Mouse (Mus musculus): Measurements from ENCODE around the gene Tmem53. TPM values are rescaled to one million over a fixed set of nuclear protein-coding genes. Genes with fewer than 3 reads are reported as not detected.

Tmem53 gene
- polyA plus RNA-seq, 1 experiment from 2014 or later: 10.6 TPM

DNA sequence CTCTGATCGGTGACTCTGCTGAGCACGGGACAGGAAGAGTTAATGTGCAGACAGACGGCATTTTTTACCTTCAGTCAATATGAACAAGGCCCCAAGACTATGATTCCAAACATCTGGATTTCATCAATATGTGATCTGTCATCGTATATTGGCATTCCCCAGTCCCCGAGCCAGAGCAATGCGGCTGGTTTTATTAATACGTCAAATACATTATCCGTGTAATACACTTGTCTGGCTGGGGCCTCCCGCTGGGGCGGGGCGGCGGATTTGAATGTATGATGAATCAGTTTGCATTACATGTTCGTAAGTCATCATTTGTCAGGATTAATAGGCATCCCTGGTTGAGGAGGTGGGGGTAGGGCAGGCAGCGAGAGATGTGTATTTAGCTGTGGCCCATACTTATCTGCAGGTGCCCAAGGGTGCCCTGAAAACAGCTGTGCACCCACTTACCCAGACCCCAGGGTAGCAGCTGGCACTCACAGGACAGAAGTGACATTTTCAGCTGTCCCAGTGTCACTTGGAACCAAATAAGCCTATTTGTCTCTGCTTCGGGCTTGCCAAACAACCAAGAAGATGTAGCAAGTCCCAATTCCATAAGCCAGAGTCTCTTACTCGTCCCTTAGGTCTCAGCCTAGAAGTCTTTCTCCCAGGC, 63.2 kb downstream of the Tmem53 start:
- DNase-seq (ENCODE audit: low spot score) (peak; percentile 43), ATAC-seq (replicated peaks; ENCODE audit: insufficient number of reproducible peaks, low FRiP score, low TSS enrichment, low read depth) (no peak)
- Histone ChIP-seq H3K27me3 (ENCODE audit: control insufficient read depth, insufficient read depth, low read length) (no peaks in the 10 kb centered on the region; the same call in 1 of the 2 replicates), H3K36me3 (replicated peaks; ENCODE audit: control insufficient read depth, insufficient read depth, low read depth, low read length) (no peaks in the 10 kb centered on the region), H3K9me3 (replicated peaks; ENCODE audit: control insufficient read depth, low read length) (no peaks in the 10 kb centered on the region), H3K27ac (replicated peaks; ENCODE audit: low read depth, low read length) (no peak overlapping the region), H3K4me2 (ENCODE audit: low read depth, low read length) (no peak overlapping the region), H3K4me3 (ENCODE audit: low read depth, low read length) (no peak overlapping the region), H3K9ac (replicated peaks; ENCODE audit: low read length) (no peak overlapping the region), H3K4me1 (ENCODE audit: control insufficient read depth, insufficient read depth, low read length) (peaks cover 3% of the 10 kb centered on the region)
- 51% methylated on average over 16 of the region's 16 CpGs for WGBS

- ATAC-seq (replicated peaks; ENCODE audit: insufficient number of reproducible peaks, low FRiP score, low TSS enrichment, low read depth): no peak
- Histone ChIP-seq H3K27ac (replicated peaks; ENCODE audit: low read depth, low read length) (no peak overlapping the region), H3K9ac (replicated peaks; ENCODE audit: low read length) (no peak overlapping the region), H3K9me3 (replicated peaks; ENCODE audit: control insufficient read depth, low read length) (no peaks in the 10 kb centered on the region), H3K4me2 (ENCODE audit: low read depth, low read length) (no peak overlapping the region), H3K4me3 (ENCODE audit: low read depth, low read length) (no peak overlapping the region), H3K36me3 (replicated peaks; ENCODE audit: control insufficient read depth, insufficient read depth, low read depth, low read length) (no peaks in the 10 kb centered on the region), H3K4me1 (ENCODE audit: control insufficient read depth, insufficient read depth, low read length) (peaks cover 3% of the 10 kb centered on the region), H3K27me3 (ENCODE audit: control insufficient read depth, insufficient read depth, low read length) (no peaks in the 10 kb centered on the region; the same call in 1 of the 2 replicates)
- no peak for DNase-seq (ENCODE audit: low spot score)
- WGBS: 54% methylated on average over 6 of the region's 6 CpGs
These were observed 65.0 kb downstream of the Tmem53 start for GRCm38 (mm10) chr4:117316800-117317199.

DNA sequence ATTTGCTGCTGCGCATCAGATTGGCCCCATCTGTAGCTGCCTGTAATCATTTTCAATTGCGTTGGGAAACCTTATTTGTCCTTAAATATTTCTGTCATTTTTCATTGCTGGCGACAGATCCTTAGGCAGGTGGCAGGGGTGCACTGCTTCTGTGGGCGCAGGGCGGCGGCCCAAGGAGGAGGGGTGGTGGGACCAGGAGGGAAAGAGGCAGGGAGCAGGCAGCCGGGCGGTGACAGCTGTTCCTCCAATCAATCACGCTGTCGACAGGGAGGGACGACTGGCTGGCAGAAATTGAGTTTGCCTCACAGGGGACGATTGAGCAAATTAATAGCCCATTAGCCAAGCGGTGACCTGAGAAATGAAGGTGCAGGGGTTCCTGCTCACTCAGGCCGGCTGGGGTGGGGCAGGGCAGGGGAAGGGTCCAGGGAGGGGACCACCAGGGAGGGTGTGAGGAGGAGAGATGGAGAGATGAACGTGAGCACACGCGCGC, 66.0 kb downstream of the Tmem53 start:
- DNase-seq (ENCODE audit: low spot score) (no peak), ATAC-seq (replicated peaks; ENCODE audit: insufficient number of reproducible peaks, low FRiP score, low TSS enrichment, low read depth) (no peak)
- H3K9ac ChIP-seq (replicated peaks; ENCODE audit: low read length): no peak overlapping the region
- no peak overlapping the region for H3K4me3 ChIP-seq (ENCODE audit: low read depth, low read length)
- no peaks in the 10 kb centered on the region; the same call in 1 of the 2 replicates for H3K27me3 ChIP-seq (ENCODE audit: control insufficient read depth, insufficient read depth, low read length)
- H3K36me3 ChIP-seq (replicated peaks; ENCODE audit: control insufficient read depth, insufficient read depth, low read depth, low read length): no peaks in the 10 kb centered on the region
- H3K4me2 ChIP-seq (ENCODE audit: low read depth, low read length): no peak overlapping the region
- H3K27ac ChIP-seq (replicated peaks; ENCODE audit: low read depth, low read length): no peak overlapping the region
- 22% methylated on average over 18 of the region's 18 CpGs for WGBS
- H3K4me1 ChIP-seq (ENCODE audit: control insufficient read depth, insufficient read depth, low read length): peaks cover 3% of the 10 kb centered on the region
- H3K9me3 ChIP-seq (replicated peaks; ENCODE audit: control insufficient read depth, low read length): no peaks in the 10 kb centered on the region

Other genes with a start within 250 kb of the Tmem53 start
- 52.0 and 56.3 TPM in 2 replicates for gene Eif2b3, start 232.5 kb upstream of the Tmem53 start, polyA plus RNA-seq (2014; fragmentation: Nextera tagmentation; extraction: Ambion mirVana)
- 2.7 and 5.6 TPM in 2 replicates for gene Ptch2, start 155.9 kb upstream of the Tmem53 start, polyA plus RNA-seq (2014; fragmentation: Nextera tagmentation; extraction: Ambion mirVana)
- gene Btbd19, start 126.2 kb upstream of the Tmem53 start, polyA plus RNA-seq (2014; fragmentation: Nextera tagmentation; extraction: Ambion mirVana): 1.8 and 2.8 TPM in 2 replicates
- gene Tctex1d4, start 125.2 kb upstream of the Tmem53 start, polyA plus RNA-seq (2014; fragmentation: Nextera tagmentation; extraction: Ambion mirVana): not detected in 2 replicates
- gene Plk3, start 118.0 kb upstream of the Tmem53 start, polyA plus RNA-seq (2014; fragmentation: Nextera tagmentation; extraction: Ambion mirVana): 4.9 and 7.2 TPM in 2 replicates
- gene Rps8, start 95.7 kb upstream of the Tmem53 start, polyA plus RNA-seq (2014; fragmentation: Nextera tagmentation; extraction: Ambion mirVana): 963 and 976 TPM in 2 replicates
- gene Kif2c, start 69.3 kb upstream of the Tmem53 start, polyA plus RNA-seq (2014; fragmentation: Nextera tagmentation; extraction: Ambion mirVana): 111 and 137 TPM in 2 replicates
- 0.17 TPM in 1 of 2 replicates, not detected in the other for gene Armh1, start 174 bp downstream of the Tmem53 start, polyA plus RNA-seq (2014; fragmentation: Nextera tagmentation; extraction: Ambion mirVana)
- gene Rnf220, start 245.1 kb downstream of the Tmem53 start, polyA plus RNA-seq (2014; fragmentation: Nextera tagmentation; extraction: Ambion mirVana): 51.5 and 55.0 TPM in 2 replicates